ENCODE assay signal across 25 mouse cellular contexts in genomic region chr14:99967920-99968319, GRCm38 (mm10).
DNase-seq lines count a peak whose midpoint lies in the region; ATAC-seq lines count a peak whose summit lies in the region.
"Had no signal": no experiment of that assay in that cellular context is flagged by ENCODE, and none has a peak within 500 bp of the region (broad histone marks: within the 10 kb centered on the region; RNA-seq: fewer than 3 reads in every experiment).

No protein-coding gene starts in this region.

- no peak overlapping the region for H3K4me2 ChIP-seq in forebrain, embryonic 14.5 days (ENCODE audit: low read length)
- H3K4me2 ChIP-seq in forebrain, embryonic 16.5 days (ENCODE audit: low read length): no peak overlapping the region
- H3K4me2 ChIP-seq in midbrain, embryonic 13.5 days (replicated peaks): no peak overlapping the region
- no peak overlapping the region for H3K4me2 ChIP-seq in midbrain, embryonic 11.5 days
- H3K4me2 ChIP-seq in limb, embryonic 13.5 days (replicated peaks): no peak overlapping the region
- H3K4me2 ChIP-seq in neural tube, embryonic 15.5 days: no peak overlapping the region
- H3K4me2 ChIP-seq: embryonic facial prominence, embryonic 15.5 days; heart, embryonic 15.5 days; liver, embryonic 12.5 days; midbrain, embryonic 12.5 days; stomach, embryonic 15.5 days had no signal

- H3K36me3 ChIP-seq in forebrain, embryonic 14.5 days (ENCODE audit: control insufficient read depth, insufficient read depth, low read length): no peaks in the 10 kb centered on the region
- H3K36me3 ChIP-seq in forebrain, embryonic 16.5 days (ENCODE audit: control insufficient read depth, insufficient read depth): no peaks in the 10 kb centered on the region
- H3K36me3 ChIP-seq in midbrain, embryonic 13.5 days: no peaks in the 10 kb centered on the region
- H3K36me3 ChIP-seq in midbrain, embryonic 11.5 days (ENCODE audit: control insufficient read depth, insufficient read depth, low read length): no peaks in the 10 kb centered on the region
- H3K36me3 ChIP-seq in limb, embryonic 13.5 days: no peaks in the 10 kb centered on the region
- H3K36me3 ChIP-seq in neural tube, embryonic 15.5 days: no peaks in the 10 kb centered on the region
- H3K36me3 ChIP-seq: embryonic facial prominence, embryonic 15.5 days; heart, embryonic 15.5 days; liver, embryonic 12.5 days; midbrain, embryonic 12.5 days; stomach, embryonic 15.5 days had no signal

- no peaks in the 10 kb centered on the region for H3K27me3 ChIP-seq in forebrain, embryonic 14.5 days (replicated peaks; ENCODE audit: control insufficient read depth, insufficient read depth, low read length)
- H3K27me3 ChIP-seq in forebrain, embryonic 16.5 days (replicated peaks; ENCODE audit: control insufficient read depth, insufficient read depth, low read length): no peaks in the 10 kb centered on the region
- no peaks in the 10 kb centered on the region for H3K27me3 ChIP-seq in midbrain, embryonic 13.5 days
- H3K27me3 ChIP-seq in midbrain, embryonic 11.5 days (ENCODE audit: control insufficient read depth, insufficient read depth, low read length): no peaks in the 10 kb centered on the region
- H3K27me3 ChIP-seq in limb, embryonic 13.5 days: no peaks in the 10 kb centered on the region
- no peaks in the 10 kb centered on the region for H3K27me3 ChIP-seq in neural tube, embryonic 15.5 days (replicated peaks)
- H3K27me3 ChIP-seq: embryonic facial prominence, embryonic 15.5 days; heart, embryonic 15.5 days; liver, embryonic 12.5 days; midbrain, embryonic 12.5 days; stomach, embryonic 15.5 days had no signal

- no peak for DNase-seq in forebrain, embryonic 14.5 days (ENCODE audit: low spot score)
- no peak for DNase-seq in midbrain, embryonic 11.5 days (ENCODE audit: low spot score, missing footprints)
- DNase-seq in left cerebral cortex, postnatal 14 days (ENCODE audit: low spot score in 2 of 2): no peak
- no peak for DNase-seq in spleen, adult 18-20 months
- DNase-seq: adrenal gland, postnatal 14 days; cerebellum, adult 9-10 months; gastrocnemius, adult 2 months; heart, postnatal 36 days; kidney, adult 9 months; kidney, postnatal 14 days; left cerebral cortex, postnatal 4 days; lung, adult 18-20 months; lung, postnatal 10 days; right cerebral cortex, adult 18-20 months; right cerebral cortex, postnatal 4 days; thymus, postnatal 25 days had no signal

- no peak overlapping the region for H3K4me3 ChIP-seq in forebrain, embryonic 14.5 days (ENCODE audit: low read depth, low read length)
- H3K4me3 ChIP-seq in forebrain, embryonic 16.5 days (replicated peaks; ENCODE audit: low read length): no peak overlapping the region
- H3K4me3 ChIP-seq in midbrain, embryonic 13.5 days (replicated peaks): no peak overlapping the region
- no peak overlapping the region for H3K4me3 ChIP-seq in midbrain, embryonic 11.5 days (ENCODE audit: low read depth, low read length)
- H3K4me3 ChIP-seq in limb, embryonic 13.5 days: no peak overlapping the region
- H3K4me3 ChIP-seq in neural tube, embryonic 15.5 days (replicated peaks): no peak overlapping the region
- H3K4me3 ChIP-seq: embryonic facial prominence, embryonic 15.5 days; gastrocnemius, adult 2 months; heart, embryonic 15.5 days; liver, embryonic 12.5 days; midbrain, embryonic 12.5 days; stomach, embryonic 15.5 days had no signal

- no peaks in the 10 kb centered on the region for H3K4me1 ChIP-seq in forebrain, embryonic 14.5 days (ENCODE audit: control insufficient read depth, insufficient read depth, low read length)
- no peaks in the 10 kb centered on the region for H3K4me1 ChIP-seq in forebrain, embryonic 16.5 days (replicated peaks; ENCODE audit: control insufficient read depth, insufficient read depth, low read length)
- peaks cover 12% of the 10 kb centered on the region for H3K4me1 ChIP-seq in midbrain, embryonic 13.5 days (replicated peaks)
- H3K4me1 ChIP-seq in midbrain, embryonic 11.5 days (ENCODE audit: control insufficient read depth, insufficient read depth, low read length): no peaks in the 10 kb centered on the region
- H3K4me1 ChIP-seq in limb, embryonic 13.5 days: peaks cover 11% of the 10 kb centered on the region
- peaks cover 3% of the 10 kb centered on the region; the same call in 1 of the 2 replicates for H3K4me1 ChIP-seq in neural tube, embryonic 15.5 days
- H3K4me1 ChIP-seq: embryonic facial prominence, embryonic 15.5 days; heart, embryonic 15.5 days; liver, embryonic 12.5 days; midbrain, embryonic 12.5 days; stomach, embryonic 15.5 days had no signal

- 0 out of 2 replicates have a peak overlapping the region, but pooled peaks have one; percentile 21 for H3K27ac ChIP-seq in forebrain, embryonic 14.5 days (ENCODE audit: low read depth, low read length)
- H3K27ac ChIP-seq in forebrain, embryonic 16.5 days (ENCODE audit: low read length): no peak overlapping the region
- H3K27ac ChIP-seq in midbrain, embryonic 13.5 days: 0 out of 2 replicates have a peak overlapping the region, but pooled peaks have one; percentile 9
- H3K27ac ChIP-seq in midbrain, embryonic 11.5 days (ENCODE audit: low read depth, low read length): no peak overlapping the region
- no peak overlapping the region; the same call in 1 of the 2 replicates for H3K27ac ChIP-seq in limb, embryonic 13.5 days
- H3K27ac ChIP-seq in neural tube, embryonic 15.5 days (replicated peaks): no peak overlapping the region
- H3K27ac ChIP-seq: embryonic facial prominence, embryonic 15.5 days; gastrocnemius, adult 2 months; heart, embryonic 15.5 days; liver, embryonic 12.5 days; midbrain, embryonic 12.5 days; stomach, embryonic 15.5 days had no signal

- no peaks in the 10 kb centered on the region for H3K9me3 ChIP-seq in forebrain, embryonic 14.5 days (replicated peaks; ENCODE audit: control insufficient read depth, low read length)
- H3K9me3 ChIP-seq in forebrain, embryonic 16.5 days (ENCODE audit: control insufficient read depth, low read length): peaks cover 3% of the 10 kb centered on the region; the same call in 1 of the 2 replicates
- peaks cover 3% of the 10 kb centered on the region; the same call in 1 of the 2 replicates for H3K9me3 ChIP-seq in midbrain, embryonic 13.5 days
- H3K9me3 ChIP-seq in midbrain, embryonic 11.5 days (ENCODE audit: control insufficient read depth, low read length): no peaks in the 10 kb centered on the region
- peaks cover 3% of the 10 kb centered on the region; the same call in 1 of the 2 replicates for H3K9me3 ChIP-seq in limb, embryonic 13.5 days
- H3K9me3 ChIP-seq in neural tube, embryonic 15.5 days (replicated peaks): no peaks in the 10 kb centered on the region
- H3K9me3 ChIP-seq: embryonic facial prominence, embryonic 15.5 days; heart, embryonic 15.5 days; liver, embryonic 12.5 days; midbrain, embryonic 12.5 days; stomach, embryonic 15.5 days had no signal

- no peak for ATAC-seq in forebrain, embryonic 14.5 days
- no peak for ATAC-seq in forebrain, embryonic 16.5 days
- no peak for ATAC-seq in midbrain, embryonic 13.5 days
- no peak for ATAC-seq in midbrain, embryonic 11.5 days (ENCODE audit: low FRiP score)
- ATAC-seq in limb, embryonic 13.5 days (ENCODE audit: low FRiP score, low read depth): peak; percentile 57; the same call in 1 of the 2 replicates
- peak; percentile 65; the same call in 1 of the 2 replicates for ATAC-seq in neural tube, embryonic 15.5 days (ENCODE audit: low FRiP score)
- ATAC-seq: liver, embryonic 12.5 days had no signal

- intact Hi-C loops in left cerebral cortex, postnatal 14 days (cut with DNase I): no loop called here

- H3K9ac ChIP-seq in forebrain, embryonic 14.5 days (ENCODE audit: low read length): no peak overlapping the region
- no peak overlapping the region for H3K9ac ChIP-seq in forebrain, embryonic 16.5 days (replicated peaks; ENCODE audit: low read depth, low read length)
- H3K9ac ChIP-seq in midbrain, embryonic 13.5 days (replicated peaks): no peak overlapping the region
- H3K9ac ChIP-seq in midbrain, embryonic 11.5 days (ENCODE audit: low read length): no peak overlapping the region
- no peak overlapping the region for H3K9ac ChIP-seq in limb, embryonic 13.5 days
- no peak overlapping the region for H3K9ac ChIP-seq in neural tube, embryonic 15.5 days (replicated peaks)
- H3K9ac ChIP-seq: embryonic facial prominence, embryonic 15.5 days; heart, embryonic 15.5 days; liver, embryonic 12.5 days; midbrain, embryonic 12.5 days; stomach, embryonic 15.5 days had no signal

- 75% methylated on average over 4 of the region's 4 CpGs for WGBS in forebrain, embryonic 14.5 days
- WGBS in forebrain, embryonic 16.5 days: 58% methylated on average over 4 of the region's 4 CpGs
- 73% methylated on average over 4 of the region's 4 CpGs for WGBS in midbrain, embryonic 13.5 days
- WGBS in midbrain, embryonic 11.5 days: 85% methylated on average over 4 of the region's 4 CpGs
- 19% methylated on average over 4 of the region's 4 CpGs for WGBS in limb, embryonic 13.5 days
- WGBS in neural tube, embryonic 15.5 days: 36% methylated on average over 4 of the region's 4 CpGs

Comparison
In these comparisons a context has a peak if more than half of its experiments do, and no peak if none do; other contexts are left out.
1. H3K27ac ChIP-seq: peak in forebrain, embryonic 14.5 days (single experiment) and midbrain, embryonic 13.5 days (single experiment); none in forebrain, embryonic 16.5 days (single experiment), midbrain, embryonic 11.5 days (single experiment), limb, embryonic 13.5 days (single experiment) and neural tube, embryonic 15.5 days (single experiment).
2. ATAC-seq: peak in limb, embryonic 13.5 days (single experiment) and neural tube, embryonic 15.5 days (single experiment); none in forebrain, embryonic 14.5 days (single experiment), forebrain, embryonic 16.5 days (single experiment), midbrain, embryonic 13.5 days (single experiment) and midbrain, embryonic 11.5 days (single experiment).